Mouse (Mus musculus) myocyte (in vitro differentiated cells): ENCODE measurements at regions not wholly inside any gene's neighbourhood (a gene's known extent, or its start where the extent isn't known, plus 50 kb on each side); places are given as distances from the start of the nearest gene placed in this dataset.

Source experiments
- H3K27me3 ChIP-seq: one replicate; pipeline ENCODE4 v1.6.1; 2011; ENCODE audit not compliant: control insufficient read depth, insufficient read depth, insufficient read length
- H3K36me3 ChIP-seq: one replicate; pipeline ENCODE4 v1.6.1; 2011; ENCODE audit not compliant: control insufficient read depth, insufficient read depth
- H3K4me2 ChIP-seq: one replicate; pipeline ENCODE4 v1.6.1; 2011; ENCODE audit warnings: low read depth, control low read depth
- H3K4me3 ChIP-seq: one replicate; pipeline ENCODE4 v1.5.1; 2011; ENCODE audit warnings: mild to moderate bottlenecking, control low read depth, moderate library complexity
- H3K79me2 ChIP-seq: one replicate; pipeline ENCODE4 v1.6.1; 2011; ENCODE audit not compliant: control insufficient read depth, insufficient read depth
- H3ac ChIP-seq: one replicate; pipeline ENCODE4 v1.6.1; 2011; ENCODE audit not compliant: control insufficient read depth, insufficient read length
- CEBPB ChIP-seq: IDR thresholded peaks from 2 replicates; pipeline ENCODE4 v1.6.1; 2011; ENCODE audit warnings: mild to moderate bottlenecking, moderate library complexity; ENCODE audit not compliant: poor library complexity, insufficient read depth, severe bottlenecking
- E2F4 ChIP-seq: IDR thresholded peaks from one replicate; pipeline ENCODE4 v1.6.1; 2011; ENCODE audit warnings: mild to moderate bottlenecking, control low read depth, moderate library complexity; ENCODE audit not compliant: insufficient read depth
- MAX ChIP-seq: IDR thresholded peaks from one replicate; pipeline ENCODE4 v1.6.1; 2011; ENCODE audit warnings: low read depth, mild to moderate bottlenecking, control low read depth
- MYOD1 ChIP-seq, 3 experiments: IDR thresholded peaks; one replicate each; pipeline ENCODE4 v1.6.1; 2011; ENCODE audit warnings: control low read depth in 2 of 3, low read depth in 2 of 3, mild to moderate bottlenecking in 2 of 3, moderate library complexity in 1 of 3; ENCODE audit not compliant: insufficient read length in 2 of 3, control insufficient read depth in 1 of 3
- MYOG ChIP-seq, 3 experiments: IDR thresholded peaks; one replicate each; pipeline ENCODE4 v1.6.1; 2011; ENCODE audit warnings: control low read depth in 2 of 3, low read depth in 2 of 3, mild to moderate bottlenecking in 2 of 3; ENCODE audit not compliant: insufficient read length in 2 of 3, control insufficient read depth in 1 of 3, insufficient read depth in 1 of 3
- POLR2A ChIP-seq: IDR thresholded peaks from one replicate; pipeline ENCODE4 v1.6.1; 2011; ENCODE audit warnings: low read depth, mild to moderate bottlenecking, control low read depth, moderate library complexity; ENCODE audit not compliant: insufficient read length
- POLR2AphosphoS2 ChIP-seq: IDR thresholded peaks from one replicate; pipeline ENCODE4 v1.6.1; 2011; ENCODE audit warnings: low read depth, control low read depth; ENCODE audit not compliant: insufficient read length
- REST ChIP-seq: IDR thresholded peaks from one replicate; pipeline ENCODE4 v1.6.1; 2011; ENCODE audit warnings: mild to moderate bottlenecking, control low read depth, moderate library complexity; ENCODE audit not compliant: insufficient read depth, insufficient read length
- SRF ChIP-seq: IDR thresholded peaks from one replicate; pipeline ENCODE4 v1.6.1; 2011; ENCODE audit warnings: low read depth; ENCODE audit not compliant: control insufficient read depth, insufficient read length
- TCF12 ChIP-seq: IDR thresholded peaks from one replicate; pipeline ENCODE4 v1.6.1; 2011; ENCODE audit warnings: mild to moderate bottlenecking, control low read depth; ENCODE audit not compliant: poor library complexity, insufficient read depth, severe bottlenecking
- TCF3 ChIP-seq: IDR thresholded peaks from one replicate; pipeline ENCODE4 v1.6.1; 2011; ENCODE audit warnings: low read depth, control low read depth; ENCODE audit not compliant: insufficient read length
- USF1 ChIP-seq: IDR thresholded peaks from one replicate; pipeline ENCODE4 v1.6.1; 2011; ENCODE audit warnings: low read depth, mild to moderate bottlenecking, control low read depth, moderate library complexity

- TF ChIP-seq MYOD1 (IDR thresholded peaks at IDR 0.05; ENCODE audit: control insufficient read depth in 1 of 3, insufficient read length in 2 of 3, low read depth in 2 of 3) (no peak), SRF (no peak), CEBPB (no peak), MAX (no peak), POLR2A (no peak), E2F4 (no peak), USF1 (no peak), MYOG (IDR thresholded peaks at IDR 0.05; ENCODE audit: control insufficient read depth in 1 of 3, insufficient read depth in 1 of 3, insufficient read length in 2 of 3, low read depth in 2 of 3) (no peak), TCF3 (no peak), REST (no peak), TCF12 (no peak), POLR2AphosphoS2 (no peak)
- no peaks in the 10 kb centered on the region for H3K27me3 ChIP-seq
- no peaks in the 10 kb centered on the region for H3K36me3 ChIP-seq
- H3K4me2 ChIP-seq = no peak overlapping the region
- no peak overlapping the region for H3ac ChIP-seq
- no peak overlapping the region for H3K4me3 ChIP-seq
- H3K79me2 ChIP-seq = no peaks in the 10 kb centered on the region
Observed at GRCm38 (mm10) chr13:118280956-118281355, 105.5 kb upstream of the B430218F22Rik start.

- H3K4me3 ChIP-seq = no peak overlapping the region
- H3K79me2 ChIP-seq = no peaks in the 10 kb centered on the region
- no peaks in the 10 kb centered on the region for H3K36me3 ChIP-seq
- H3K27me3 ChIP-seq = no peaks in the 10 kb centered on the region
- no peak for TF ChIP-seq MYOD1 (IDR thresholded peaks at IDR 0.05; ENCODE audit: control insufficient read depth in 1 of 3, insufficient read length in 2 of 3, low read depth in 2 of 3)
- no peak for TF ChIP-seq POLR2AphosphoS2
- TF ChIP-seq SRF = no peak
- no peak for TF ChIP-seq E2F4
- TF ChIP-seq REST = no peak
- no peak for TF ChIP-seq MAX
- no peak for TF ChIP-seq TCF3
- TF ChIP-seq USF1 = no peak
- no peak for TF ChIP-seq MYOG (IDR thresholded peaks at IDR 0.05; ENCODE audit: control insufficient read depth in 1 of 3, insufficient read depth in 1 of 3, insufficient read length in 2 of 3, low read depth in 2 of 3)
- TF ChIP-seq POLR2A = no peak
- TF ChIP-seq TCF12 = no peak
- H3ac ChIP-seq = no peak overlapping the region
- no peak overlapping the region for H3K4me2 ChIP-seq
Observed at GRCm38 (mm10) chr13:118293728-118294127, 92.7 kb upstream of the B430218F22Rik start.

- Histone ChIP-seq H3K4me3 (no peak overlapping the region), H3K4me2 (no peak overlapping the region)
- TF ChIP-seq POLR2AphosphoS2 (no peak), REST (no peak), CEBPB (peak; percentile 74; the same call in 1 of the 2 replicates), SRF (no peak)
Observed at GRCm38 (mm10) chr13:118310080-118310479, 76.3 kb upstream of the B430218F22Rik start.

GRCm38 (mm10) chr13:118313676-118314075 is 72.8 kb upstream of the B430218F22Rik start:
- Histone ChIP-seq H3K27me3 (no peaks in the 10 kb centered on the region), H3K4me2 (no peak overlapping the region), H3K79me2 (no peaks in the 10 kb centered on the region), H3K36me3 (no peaks in the 10 kb centered on the region), H3K4me3 (no peak overlapping the region), H3ac (no peak overlapping the region)
- TF ChIP-seq REST (no peak), SRF (no peak)

More at GRCm38 (mm10) chr13:118310080-118310479, 76.3 kb upstream of the B430218F22Rik start:
- Histone ChIP-seq H3ac (no peak overlapping the region), H3K79me2 (no peaks in the 10 kb centered on the region), H3K27me3 (no peaks in the 10 kb centered on the region), H3K36me3 (no peaks in the 10 kb centered on the region)
